Mouse (Mus musculus) adrenal gland (tissue): ENCODE data around the gene Mrps18c.

Experiments used
- intact Hi-C: fragments of 180-260 bp; cut with DNase I; formaldehyde crosslinking; loops from one replicate; pipeline ENCODE4 v1.15.1; 2025

Gene Mrps18c

GRCm38 (mm10) chr5:100822826-100823225, 24.4 kb downstream of the Mrps18c start:
- intact Hi-C loops = no loop called here

GRCm38 (mm10) chr5:100825975-100826374, 27.5 kb downstream of the Mrps18c start:
- intact Hi-C loops = loop anchor here (1.0 kb wide), 1 partner anchor 89 kb away; no protein-coding TSS in a partner anchor

- intact Hi-C loops = loop anchor here (1.0 kb wide), 1 partner anchor 89 kb away; no protein-coding TSS in a partner anchor
Observed at GRCm38 (mm10) chr5:100826531-100826930, 28.1 kb downstream of the Mrps18c start.

- intact Hi-C loops = no loop called here
Observed at GRCm38 (mm10) chr5:100828701-100829100, 30.3 kb downstream of the Mrps18c start.

GRCm38 (mm10) chr5:100832680-100833079, 34.3 kb downstream of the Mrps18c start:
- intact Hi-C loops = no loop called here

GRCm38 (mm10) chr5:100833841-100834240, 35.4 kb downstream of the Mrps18c start:
- intact Hi-C loops = no loop called here

GRCm38 (mm10) chr5:100835862-100836538, 37.6 kb downstream of the Mrps18c start:
- intact Hi-C loops = no loop called here

GRCm38 (mm10) chr5:100837907-100838306, 39.5 kb downstream of the Mrps18c start:
- intact Hi-C loops = no loop called here

- intact Hi-C loops = no loop called here
Observed at GRCm38 (mm10) chr5:100844485-100844884, 46.1 kb downstream of the Mrps18c start.

GRCm38 (mm10) chr5:100845485-100845847, 47.0 kb downstream of the Mrps18c start, which contains the start of gene Gpat3:
Gpat3 (plus strand) TSS chr5:100845713.
- intact Hi-C loops = no loop called here

GRCm38 (mm10) chr5:100845848-100846598, 47.6 kb downstream of the Mrps18c start:
- intact Hi-C loops = no loop called here

GRCm38 (mm10) chr5:100846599-100846920, 48.1 kb downstream of the Mrps18c start:
- intact Hi-C loops = no loop called here

- intact Hi-C loops = no loop called here
Observed at GRCm38 (mm10) chr5:100847143-100847542, 48.7 kb downstream of the Mrps18c start.

GRCm38 (mm10) chr5:100853963-100854362, 55.5 kb downstream of the Mrps18c start:
- intact Hi-C loops = no loop called here
